Mouse (Mus musculus) activated CD4-positive, CD25-positive, alpha-beta regulatory T cell, adult 4 months (primary cell): Measurements from ENCODE around the gene 6430571L13Rik. TPM values are rescaled to one million over a fixed set of nuclear protein-coding genes. Genes with fewer than 3 reads are reported as not detected.

ENCODE experiments used
- ATAC-seq: one replicate; pipeline ENCODE4 v1.8.0; 2017
- polyA plus RNA-seq, 2 experiments: library from polyadenylated mRNA; unstranded; fragments of 100-300 nt; shearing (Covaris generic); gene quantifications; one replicate each; pipeline ENCODE4 v1.2.1; 2017

The 6430571L13Rik gene
- polyA plus RNA-seq, 2 experiments from 2014 or later: 2.7 to 4.6 TPM

GRCm38 (mm10) chr9:107340911-107341645 is 676 bp downstream of the 6430571L13Rik start:
- ATAC-seq: no peak

GRCm38 (mm10) chr9:107342201-107342709 is 1.9 kb downstream of the 6430571L13Rik start:
- no peak for ATAC-seq

GRCm38 (mm10) chr9:107343146-107343943 is 2.9 kb downstream of the 6430571L13Rik start:
- no peak for ATAC-seq

GRCm38 (mm10) chr9:107344027-107344426 is 3.6 kb downstream of the 6430571L13Rik start:
- no peak for ATAC-seq

- ATAC-seq: no peak
These were observed 5.7 kb downstream of the 6430571L13Rik start for GRCm38 (mm10) chr9:107346081-107346480.

GRCm38 (mm10) chr9:107347586-107348183 is 7.3 kb downstream of the 6430571L13Rik start:
- ATAC-seq: no peak

GRCm38 (mm10) chr9:107349321-107349720 is 8.9 kb downstream of the 6430571L13Rik start:
- ATAC-seq: no peak

GRCm38 (mm10) chr9:107354826-107355225 is 14.4 kb downstream of the 6430571L13Rik start:
- no peak for ATAC-seq

GRCm38 (mm10) chr9:107355870-107356765 is 15.7 kb downstream of the 6430571L13Rik start:
- peak; percentile 43 for ATAC-seq

- no peak for ATAC-seq
These were observed 17.2 kb downstream of the 6430571L13Rik start for GRCm38 (mm10) chr9:107357651-107358050.

- ATAC-seq: no peak
These were observed 20.6 kb downstream of the 6430571L13Rik start for GRCm38 (mm10) chr9:107360989-107361388.

- no peak for ATAC-seq
These were observed 26.2 kb downstream of the 6430571L13Rik start for GRCm38 (mm10) chr9:107366644-107367043.

- ATAC-seq: no peak
These were observed 27.9 kb downstream of the 6430571L13Rik start for GRCm38 (mm10) chr9:107368302-107368701.

- no peak for ATAC-seq
These were observed 29.1 kb downstream of the 6430571L13Rik start for GRCm38 (mm10) chr9:107369270-107370105.

GRCm38 (mm10) chr9:107370106-107370463 is 29.7 kb downstream of the 6430571L13Rik start:
- no peak for ATAC-seq

- ATAC-seq: no peak
These were observed 32.0 kb downstream of the 6430571L13Rik start for GRCm38 (mm10) chr9:107372441-107372840.

- ATAC-seq: no peak
These were observed 34.2 kb downstream of the 6430571L13Rik start for GRCm38 (mm10) chr9:107374623-107375022.

GRCm38 (mm10) chr9:107375451-107375850 is 35.0 kb downstream of the 6430571L13Rik start:
- no peak for ATAC-seq

GRCm38 (mm10) chr9:107377961-107378512 is 37.6 kb downstream of the 6430571L13Rik start:
- ATAC-seq: no peak

GRCm38 (mm10) chr9:107381723-107382122 is 41.3 kb downstream of the 6430571L13Rik start:
- no peak for ATAC-seq

- ATAC-seq: no peak
These were observed 44.0 kb downstream of the 6430571L13Rik start for GRCm38 (mm10) chr9:107384396-107384795.
